Mouse (Mus musculus) MEL (cell line): Measurements from ENCODE around the gene Olfr786. TPM values are rescaled to one million over a fixed set of nuclear protein-coding genes. Genes with fewer than 3 reads are reported as not detected.

ENCODE experiments used
- DNase-seq: peaks from one replicate; pipeline ENCODE4 v3.0.0; 2011; ENCODE audit warnings: low read depth, low spot score
- H3K27ac ChIP-seq: 2 replicates; pipeline ENCODE4 v1.5.1; 2012; ENCODE audit warnings: low read depth, mild to moderate bottlenecking, control low read depth, low read length, moderate library complexity; ENCODE audit not compliant: control insufficient read depth
- H3K27me3 ChIP-seq, 2 experiments: fragments of 150-350 bp in 1 of 2; sonication (generic) in 1 of 2; 2 replicates each; pipeline ENCODE4 v1.6.1; 2012; ENCODE audit warnings: low read length in 2 of 2, mild to moderate bottlenecking in 2 of 2, improper control_type of control experiment in 1 of 2, moderate library complexity in 1 of 2; ENCODE audit not compliant: insufficient read depth in 2 of 2, control insufficient read depth in 1 of 2
- H3K36me3 ChIP-seq, 2 experiments: 2 replicates each; pipeline ENCODE4 v1.6.1; 2012 to 2014; ENCODE audit warnings: low read length in 2 of 2, improper control_type of control experiment in 1 of 2, inconsistent platforms in 1 of 2, mild to moderate bottlenecking in 1 of 2; ENCODE audit not compliant: insufficient read depth in 2 of 2, control insufficient read depth in 1 of 2
- H3K4me1 ChIP-seq, 2 experiments: fragments of 150-350 bp in 1 of 2; sonication (generic) in 1 of 2; 2 replicates each; pipeline ENCODE4 v1.6.1; 2012; ENCODE audit warnings: low read length in 2 of 2, improper control_type of control experiment in 1 of 2, mild to moderate bottlenecking in 1 of 2; ENCODE audit not compliant: insufficient read depth in 2 of 2, control insufficient read depth in 1 of 2
- H3K4me3 ChIP-seq, 2 experiments: fragments of 150-350 bp in 1 of 2; sonication (generic) in 1 of 2; 2 replicates each; pipeline ENCODE4 v1.5.1; 2012; ENCODE audit warnings: low read depth in 2 of 2, low read length in 2 of 2, mild to moderate bottlenecking in 2 of 2, moderate library complexity in 2 of 2, control low read depth in 1 of 2, improper control_type of control experiment in 1 of 2; ENCODE audit not compliant: control insufficient read depth in 1 of 2, insufficient read depth in 1 of 2
- H3K79me2 ChIP-seq: 2 replicates; pipeline ENCODE4 v1.6.1; 2012; ENCODE audit warnings: mild to moderate bottlenecking, low read length, moderate library complexity; ENCODE audit not compliant: control insufficient read depth, poor library complexity, insufficient read depth
- H3K9ac ChIP-seq: 2 replicates; pipeline ENCODE4 v1.6.1; 2012; ENCODE audit warnings: low read depth, mild to moderate bottlenecking, control low read depth, low read length, moderate library complexity; ENCODE audit not compliant: control insufficient read depth, poor library complexity, severe bottlenecking
- H3K9me3 ChIP-seq: fragments of 150-350 bp; sonication (generic); replicated peaks from 2 replicates; pipeline ENCODE4 v1.6.1; 2012; ENCODE audit warnings: mild to moderate bottlenecking, low read length, improper control_type of control experiment, moderate library complexity; ENCODE audit not compliant: insufficient read depth
- CHD2 ChIP-seq: IDR thresholded peaks from 2 replicates; pipeline ENCODE4 v1.6.1; 2011; ENCODE audit warnings: low read length, improper control_type of control experiment
- CTCF ChIP-seq, 3 experiments: IDR thresholded peaks in 2 of 3; conservative IDR thresholded peaks in 1 of 3; 2 replicates each; pipeline ENCODE4 v1.5.1; 2011 to 2012; ENCODE audit warnings: low read length in 3 of 3, low read depth in 2 of 3, mild to moderate bottlenecking in 2 of 3, improper control_type of control experiment in 1 of 3, inconsistent platforms in 1 of 3, mixed read lengths in 1 of 3, moderate library complexity in 1 of 3; ENCODE audit not compliant: control insufficient read depth in 1 of 3, insufficient read depth in 1 of 3, poor library complexity in 1 of 3, severe bottlenecking in 1 of 3
- ELF1 ChIP-seq: IDR thresholded peaks from 2 replicates; pipeline ENCODE4 v1.6.1; 2014; ENCODE audit warnings: low read depth, mild to moderate bottlenecking, inconsistent platforms, low read length, improper control_type of control experiment, moderate library complexity
- EP300 ChIP-seq, 2 experiments: IDR thresholded peaks; 2 replicates each; pipeline ENCODE4 v1.6.1; 2011; ENCODE audit warnings: improper control_type of control experiment in 2 of 2, low read length in 2 of 2, low read depth in 1 of 2, mild to moderate bottlenecking in 1 of 2
- ETS1 ChIP-seq: IDR thresholded peaks from 2 replicates; pipeline ENCODE4 v1.6.1; 2012; ENCODE audit warnings: low read depth, mild to moderate bottlenecking, inconsistent platforms, low read length, improper control_type of control experiment, moderate library complexity
- GATA1 ChIP-seq: IDR thresholded peaks from 2 replicates; pipeline ENCODE4 v1.6.1; 2011; ENCODE audit warnings: low read depth, low read length, improper control_type of control experiment
- HCFC1 ChIP-seq: IDR thresholded peaks from 2 replicates; pipeline ENCODE4 v1.6.1; 2012; ENCODE audit warnings: low read depth, mild to moderate bottlenecking, inconsistent platforms, low read length, improper control_type of control experiment, moderate library complexity
- JUND ChIP-seq: IDR thresholded peaks from 2 replicates; pipeline ENCODE4 v1.6.1; 2011; ENCODE audit warnings: low read depth, mild to moderate bottlenecking, improper control_type of control experiment, low read length
- MXI1 ChIP-seq: IDR thresholded peaks from 2 replicates; pipeline ENCODE4 v1.6.1; 2011; ENCODE audit warnings: mild to moderate bottlenecking, low read depth, low read length, improper control_type of control experiment
- MYC ChIP-seq: IDR thresholded peaks from 2 replicates; pipeline ENCODE4 v1.6.1; 2011; ENCODE audit warnings: low read depth, mild to moderate bottlenecking, low read length, improper control_type of control experiment, moderate library complexity
- NELFE ChIP-seq: IDR thresholded peaks from 2 replicates; pipeline ENCODE4 v1.6.1; 2011; ENCODE audit warnings: low read depth, low read length, improper control_type of control experiment
- NRF1 ChIP-seq: IDR thresholded peaks from 2 replicates; pipeline ENCODE4 v1.6.1; 2014; ENCODE audit warnings: low read depth, mild to moderate bottlenecking, inconsistent platforms, low read length, improper control_type of control experiment, moderate library complexity; ENCODE audit not compliant: poor library complexity, insufficient read depth, severe bottlenecking
- POLR2A ChIP-seq, 2 experiments: IDR thresholded peaks; 2 replicates each; pipeline ENCODE4 v1.6.1; 2011 to 2012; ENCODE audit warnings: low read length in 2 of 2, mild to moderate bottlenecking in 2 of 2, control low read depth in 1 of 2, improper control_type of control experiment in 1 of 2, low read depth in 1 of 2, moderate library complexity in 1 of 2; ENCODE audit not compliant: control insufficient read depth in 1 of 2, insufficient read depth in 1 of 2, poor library complexity in 1 of 2
- POLR2AphosphoS2 ChIP-seq: IDR thresholded peaks from 2 replicates; pipeline ENCODE4 v1.6.1; 2011; ENCODE audit warnings: low read length, improper control_type of control experiment
- RAD21 ChIP-seq: IDR thresholded peaks from 2 replicates; pipeline ENCODE4 v1.6.1; 2011; ENCODE audit warnings: mild to moderate bottlenecking, low read depth, low read length, improper control_type of control experiment
- RCOR1 ChIP-seq: IDR thresholded peaks from 2 replicates; pipeline ENCODE4 v1.6.1; 2012; ENCODE audit warnings: low read depth, mild to moderate bottlenecking, inconsistent platforms, low read length, improper control_type of control experiment
- SIN3A ChIP-seq: IDR thresholded peaks from 2 replicates; pipeline ENCODE4 v1.6.1; 2012; ENCODE audit warnings: low read length, improper control_type of control experiment, inconsistent platforms
- SMC3 ChIP-seq: IDR thresholded peaks from 2 replicates; pipeline ENCODE4 v1.6.1; 2011; ENCODE audit warnings: low read depth, low read length, improper control_type of control experiment
- TBP ChIP-seq: IDR thresholded peaks from 2 replicates; pipeline ENCODE4 v1.8.0; 2011; ENCODE audit warnings: low read depth, low read length, improper control_type of control experiment
- TCF12 ChIP-seq: IDR thresholded peaks from 2 replicates; pipeline ENCODE4 v1.6.1; 2014; ENCODE audit warnings: low read depth, mild to moderate bottlenecking, inconsistent platforms, low read length, improper control_type of control experiment, moderate library complexity
- UBTF ChIP-seq: IDR thresholded peaks from 2 replicates; pipeline ENCODE4 v1.6.1; 2012; ENCODE audit warnings: low read depth, mild to moderate bottlenecking, inconsistent platforms, low read length, improper control_type of control experiment, moderate library complexity, borderline replicate concordance; ENCODE audit not compliant: insufficient read depth
- USF1 ChIP-seq: IDR thresholded peaks from 2 replicates; pipeline ENCODE4 v1.6.1; 2014; ENCODE audit warnings: low read depth, mild to moderate bottlenecking, inconsistent platforms, low read length, improper control_type of control experiment, moderate library complexity
- polyA plus RNA-seq, 2 experiments: library from polyadenylated mRNA; stranded (reverse) in 1 of 2; unstranded in 1 of 2; fragments of >175 nt in 1 of 2; fragments of >200 nt in 1 of 2; gene quantifications; 2 replicates each; pipeline versions ENCODE4 v1.2.1 to v1.2.4; 2012; ENCODE audit warnings: low replicate concordance in 2 of 2, low read depth in 1 of 2; ENCODE audit not compliant: insufficient read length in 2 of 2, insufficient read depth in 1 of 2, missing spikeins in 1 of 2
- total RNA-seq: library from RNA; depleted of rRNA; stranded (reverse); fragments of 300-350 nt; gene quantifications from 2 replicates; pipeline ENCODE4 v1.2.3, GENCODE M21; 2012

The Olfr786 gene
- total and polyA plus RNA-seq, 3 experiments: not detected

DNA sequence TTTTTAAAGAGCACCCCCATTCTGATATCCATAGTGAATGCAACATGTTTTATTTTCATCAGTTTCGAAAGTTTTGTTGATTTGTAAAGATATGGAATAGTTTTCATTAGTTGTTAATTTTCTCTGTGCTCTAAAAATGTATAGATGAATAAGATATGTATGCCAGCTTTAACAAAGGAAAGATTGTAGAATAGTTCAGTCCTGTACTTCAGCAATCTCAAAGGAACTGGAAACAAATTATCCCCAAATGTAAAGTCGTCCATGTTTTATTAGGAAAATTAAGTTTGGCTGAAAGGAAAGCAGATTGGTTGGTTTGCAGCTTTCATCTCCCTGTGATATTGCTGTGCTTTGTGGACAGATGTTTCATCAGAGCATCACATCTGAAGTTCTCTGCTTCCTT, 22.0 kb upstream of the Olfr786 start, which contains the start of gene Olfr785:
Gene Olfr785, plus strand, starts transcription at position 301 of the 400 bp plus-strand sequence.
- H3K27ac ChIP-seq: no peak within 1 kb of the TSS
- TF ChIP-seq POLR2A (IDR thresholded peaks at IDR 0.05; ENCODE audit: control insufficient read depth in 1 of 2, insufficient read depth in 1 of 2, low read depth in 1 of 2, low read length in 2 of 2, poor library complexity in 1 of 2) (no peak), RAD21 (no peak), MYC (no peak), NELFE (no peak), RCOR1 (no peak), SMC3 (no peak), GATA1 (no peak), MXI1 (no peak), CTCF (IDR thresholded peaks at IDR 0.05 in 2 of 3, conservative IDR thresholded peaks at IDR 0.05 in 1 of 3; ENCODE audit: control insufficient read depth in 1 of 3, insufficient read depth in 1 of 3, low read depth in 2 of 3, low read length in 3 of 3, poor library complexity in 1 of 3, severe bottlenecking in 1 of 3) (no peak), TBP (no peak), CHD2 (no peak), ETS1 (no peak), HCFC1 (no peak), JUND (no peak), NRF1 (no peak)

GRCm38 (mm10) chr10:129461562-129461961, 34.5 kb downstream of the Olfr786 start, which contains the start of gene Olfr787:
Olfr787 (plus strand) TSS chr10:129461862.
- H3K27ac ChIP-seq: no peak within 1 kb of the TSS
- no peaks in the 10 kb centered on the region for H3K27me3 ChIP-seq
- no peaks in the 10 kb centered on the region for H3K36me3 ChIP-seq
- H3K4me1 ChIP-seq: no peaks in the 10 kb centered on the region
- H3K9me3 ChIP-seq: no peaks in the 10 kb centered on the region
- H3K79me2 ChIP-seq: no peaks in the 10 kb centered on the region
- no peak within 1 kb of the TSS for H3K4me3 ChIP-seq
- H3K9ac ChIP-seq: no peak within 1 kb of the TSS
- no peak for DNase-seq
- no peak for TF ChIP-seq SIN3A
- TF ChIP-seq HCFC1: no peak
- no peak for TF ChIP-seq EP300 (IDR thresholded peaks at IDR 0.05; ENCODE audit: low read depth in 1 of 2, low read length in 2 of 2)
- TF ChIP-seq USF1: no peak
- TF ChIP-seq POLR2AphosphoS2: no peak
- no peak for TF ChIP-seq ELF1
- no peak for TF ChIP-seq SMC3
- TF ChIP-seq TBP: no peak
- no peak for TF ChIP-seq TCF12
- no peak for TF ChIP-seq UBTF

More for the DNA sequence above, 22.0 kb upstream of the Olfr786 start, which contains the start of gene Olfr785:
- Histone ChIP-seq H3K9ac (no peak within 1 kb of the TSS), H3K4me1 (no peaks in the 10 kb centered on the region), H3K9me3 (no peaks in the 10 kb centered on the region), H3K79me2 (no peaks in the 10 kb centered on the region), H3K4me3 (no peak within 1 kb of the TSS), H3K27me3 (no peaks in the 10 kb centered on the region), H3K36me3 (no peaks in the 10 kb centered on the region)
- DNase-seq: no peak
